Mouse (Mus musculus): ENCODE measurements around the gene Mxra8. TPM values are rescaled to one million over a fixed set of nuclear protein-coding genes. Genes with fewer than 3 reads are reported as not detected.

Mxra8 gene
- total RNA-seq, 2 experiments from 2014 or later: 75.4 to 79.4 TPM

GRCm38 (mm10) chr4:155854991-155855390, 15.5 kb downstream of the Mxra8 start:
- no peak for DNase-seq
- intact Hi-C loops (cut with DNase I; ENCODE audit: low total_unique reads): no loop called here

GRCm38 (mm10) chr4:155856071-155856470, 16.6 kb downstream of the Mxra8 start:
- DNase-seq: no peak
- intact Hi-C loops (cut with DNase I; ENCODE audit: low total_unique reads): no loop called here

- DNase-seq: no peak
- intact Hi-C loops (cut with DNase I; ENCODE audit: low total_unique reads): no loop called here
These were observed 17.4 kb downstream of the Mxra8 start for GRCm38 (mm10) chr4:155856881-155857280.

- intact Hi-C loops (cut with DNase I; ENCODE audit: low total_unique reads): no loop called here
- DNase-seq: no peak
These were observed 19.8 kb downstream of the Mxra8 start for GRCm38 (mm10) chr4:155859318-155859717.

- intact Hi-C loops (cut with DNase I; ENCODE audit: low total_unique reads): no loop called here
- DNase-seq: no peak
These were observed 22.3 kb downstream of the Mxra8 start for GRCm38 (mm10) chr4:155861787-155862186.

- intact Hi-C loops (cut with DNase I; ENCODE audit: low total_unique reads): no loop called here
- DNase-seq: no peak
These were observed 23.5 kb downstream of the Mxra8 start, which contains the start of gene Tas1r3 for GRCm38 (mm10) chr4:155863001-155863400. Gene Tas1r3, minus strand, starts transcription at chr4:155863362.

- intact Hi-C loops (cut with DNase I; ENCODE audit: low total_unique reads): no loop called here
- no peak for DNase-seq
These were observed 29.3 kb downstream of the Mxra8 start for GRCm38 (mm10) chr4:155868614-155869298.

GRCm38 (mm10) chr4:155869317-155870033, 30.0 kb downstream of the Mxra8 start, which contains the start of the genes Cptp and Ints11:
Gene Cptp, minus strand, starts transcription at chr4:155869440.
Gene Ints11, plus strand, starts transcription at chr4:155869546.
- intact Hi-C loops (cut with DNase I; ENCODE audit: low total_unique reads): no loop called here
- peak; percentile 98 for DNase-seq

GRCm38 (mm10) chr4:155871404-155871803, 31.9 kb downstream of the Mxra8 start:
- intact Hi-C loops (cut with DNase I; ENCODE audit: low total_unique reads): no loop called here
- DNase-seq: no peak

GRCm38 (mm10) chr4:155883587-155883986, 44.1 kb downstream of the Mxra8 start:
- DNase-seq: no peak
- intact Hi-C loops (cut with DNase I; ENCODE audit: low total_unique reads): no loop called here

GRCm38 (mm10) chr4:155886330-155886729, 46.9 kb downstream of the Mxra8 start:
- DNase-seq: no peak
- intact Hi-C loops (cut with DNase I; ENCODE audit: low total_unique reads): no loop called here

- intact Hi-C loops (cut with DNase I; ENCODE audit: low total_unique reads): no loop called here
- no peak for DNase-seq
These were observed 48.2 kb downstream of the Mxra8 start for GRCm38 (mm10) chr4:155887674-155888073.

- DNase-seq: no peak
- intact Hi-C loops (cut with DNase I; ENCODE audit: low total_unique reads): no loop called here
These were observed 48.7 kb downstream of the Mxra8 start for GRCm38 (mm10) chr4:155888181-155888580.

GRCm38 (mm10) chr4:155889316-155889715, 49.8 kb downstream of the Mxra8 start:
- intact Hi-C loops (cut with DNase I; ENCODE audit: low total_unique reads): no loop called here
- no peak for DNase-seq

GRCm38 (mm10) chr4:155891011-155891471, 51.6 kb downstream of the Mxra8 start:
- intact Hi-C loops (cut with DNase I; ENCODE audit: low total_unique reads): no loop called here
- DNase-seq: no peak

- DNase-seq: peak; percentile 98
- intact Hi-C loops (cut with DNase I; ENCODE audit: low total_unique reads): no loop called here
These were observed 52.1 kb downstream of the Mxra8 start, which contains the start of the genes Pusl1 and Acap3 for GRCm38 (mm10) chr4:155891551-155892001. Gene Pusl1, minus strand, starts transcription at chr4:155891781. Gene Acap3, plus strand, starts transcription at chr4:155891822.

- intact Hi-C loops (cut with DNase I; ENCODE audit: low total_unique reads): no loop called here
- peak; percentile 88 for DNase-seq
These were observed 52.5 kb downstream of the Mxra8 start for GRCm38 (mm10) chr4:155892017-155892416.

- DNase-seq: peak; percentile 52
- intact Hi-C loops (cut with DNase I; ENCODE audit: low total_unique reads): no loop called here
These were observed 53.1 kb downstream of the Mxra8 start for GRCm38 (mm10) chr4:155892438-155893211.

- no peak for DNase-seq
These were observed 53.8 kb downstream of the Mxra8 start for GRCm38 (mm10) chr4:155893212-155893690.

More at GRCm38 (mm10) chr4:155893212-155893690, 53.8 kb downstream of the Mxra8 start:
- intact Hi-C loops (cut with DNase I; ENCODE audit: low total_unique reads): no loop called here

Measured in gastrocnemius, postnatal 14 days (tissue).